Mouse (Mus musculus) urinary bladder, adult 18-20 months (tissue): ENCODE data around the gene Nrsn2.

ENCODE experiments used
- DNase-seq, 2 experiments: peaks; one replicate each; pipeline ENCODE4 v3.0.0; 2022; ENCODE audit warnings: low spot score in 2 of 2, mixed read lengths in 2 of 2

The Nrsn2 gene

GRCm38 (mm10) chr2:152343329-152344213, 32.9 kb downstream of the Nrsn2 start, which contains the start of gene Trib3:
Gene Trib3 (minus strand): TSS chr2:152344032.
- peak; percentile 69 to 72 for DNase-seq

DNA sequence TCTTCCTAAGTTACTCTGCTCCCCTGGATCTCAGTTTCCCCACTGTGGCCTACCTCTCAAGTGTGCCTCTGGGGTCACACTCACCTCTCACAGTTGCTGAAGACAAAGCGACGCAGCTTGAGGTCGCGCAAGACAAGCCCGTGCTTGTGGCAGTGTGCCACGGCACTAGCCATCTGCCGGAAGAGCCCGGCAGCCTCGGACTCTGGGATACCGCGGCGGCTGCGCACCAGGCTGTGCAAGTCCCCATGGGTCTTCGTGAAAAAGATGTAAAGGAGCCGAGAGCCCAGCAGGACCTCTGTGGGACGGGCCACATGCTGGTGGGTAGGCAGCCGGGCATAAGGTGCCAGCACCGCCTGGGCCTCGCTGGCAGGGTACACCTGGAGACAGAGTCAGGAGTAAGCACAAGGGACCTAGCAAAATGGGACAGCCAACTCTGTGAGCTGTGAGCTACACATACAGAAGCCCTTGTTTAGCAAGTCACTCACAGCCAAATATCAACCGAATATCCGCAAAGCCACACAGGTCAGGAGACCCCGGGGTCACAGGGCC, 36.7 kb downstream of the Nrsn2 start:
- no peak for DNase-seq

- DNase-seq: no peak
These were observed 38.1 kb downstream of the Nrsn2 start for GRCm38 (mm10) chr2:152338319-152338718.

DNA sequence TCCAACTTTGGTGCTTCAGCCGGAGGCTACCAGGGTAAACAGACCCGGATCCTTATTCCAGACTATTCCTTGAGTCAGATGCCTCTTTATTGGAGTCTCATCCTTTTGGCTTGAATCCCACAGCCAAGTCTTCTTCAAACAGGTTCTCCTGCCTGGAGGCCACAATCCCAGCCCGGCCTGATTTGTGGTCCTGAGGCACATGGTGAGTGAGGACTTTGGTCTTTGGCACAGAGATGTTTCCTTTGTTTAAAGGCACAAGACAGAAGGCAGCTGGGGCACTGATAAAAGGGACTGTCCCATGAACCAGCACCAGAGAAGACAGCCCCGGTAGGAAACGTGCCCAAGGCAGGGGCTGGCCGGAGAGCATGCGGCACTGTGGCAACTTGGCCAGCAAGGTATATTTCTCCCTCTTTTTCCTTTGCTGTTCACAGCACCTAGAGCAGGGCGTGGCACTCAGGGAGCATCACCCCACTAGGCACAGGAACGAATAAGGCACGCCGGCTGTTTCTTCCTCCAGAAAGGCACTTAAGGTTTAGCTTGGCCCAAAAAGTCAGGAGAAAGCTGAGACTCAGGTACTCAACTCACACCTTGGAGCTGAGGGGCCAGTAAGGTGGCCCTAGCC, 38.7 kb downstream of the Nrsn2 start:
- no peak for DNase-seq

DNA sequence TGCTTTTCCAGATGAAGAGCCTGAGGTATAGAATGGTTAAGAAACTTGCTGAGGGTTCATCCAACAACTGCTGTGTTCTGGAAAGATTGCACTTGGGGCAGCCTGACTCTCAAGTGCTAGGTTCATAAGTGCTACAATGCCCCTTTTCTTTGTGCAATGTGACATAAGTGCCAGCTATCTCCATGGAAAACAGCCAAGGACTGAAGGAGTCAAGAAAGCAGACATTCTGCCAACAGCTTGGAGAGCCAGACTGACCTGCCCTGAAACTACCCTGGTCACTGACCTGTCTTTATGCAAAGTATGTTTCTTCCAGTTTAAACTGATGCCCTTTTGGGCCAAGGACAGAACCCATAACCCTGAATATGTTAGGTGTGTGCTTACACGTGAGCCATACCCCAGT, 39.6 kb downstream of the Nrsn2 start:
- no peak for DNase-seq

DNA sequence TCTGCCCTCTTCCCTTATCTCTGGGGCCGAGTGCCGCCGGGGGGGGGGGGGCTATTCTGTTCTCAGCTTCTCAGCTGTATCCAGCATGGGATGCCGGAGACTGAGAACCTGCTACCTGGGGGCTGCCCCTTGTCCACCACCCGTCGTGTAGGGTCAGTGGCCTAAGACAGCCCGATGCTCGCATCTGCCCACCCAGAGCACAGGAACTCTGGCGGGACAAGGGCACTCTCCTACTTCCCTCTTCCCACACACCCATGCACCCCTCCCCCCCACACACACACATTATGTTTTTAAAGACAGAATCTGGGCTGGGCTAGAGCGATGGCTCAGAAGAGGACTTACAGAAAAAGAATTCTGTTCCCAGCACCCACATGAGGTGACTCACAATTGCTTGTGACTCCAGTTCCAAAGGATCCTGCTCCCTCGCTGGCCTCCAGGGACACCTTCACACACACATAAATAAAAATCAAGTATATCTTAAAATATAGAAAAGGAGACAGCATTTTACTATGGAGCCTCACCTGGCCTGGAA, 41.1 kb downstream of the Nrsn2 start:
- no peak for DNase-seq

GRCm38 (mm10) chr2:152333345-152334006, 43.0 kb downstream of the Nrsn2 start:
- DNase-seq: no peak

GRCm38 (mm10) chr2:152332101-152332825, 44.2 kb downstream of the Nrsn2 start, which contains the start of gene Rbck1:
Gene Rbck1 (minus strand): TSS chr2:152332653.
- peak; percentile 80 to 85 for DNase-seq

GRCm38 (mm10) chr2:152330858-152331423, 45.5 kb downstream of the Nrsn2 start:
- DNase-seq: no peak

DNA sequence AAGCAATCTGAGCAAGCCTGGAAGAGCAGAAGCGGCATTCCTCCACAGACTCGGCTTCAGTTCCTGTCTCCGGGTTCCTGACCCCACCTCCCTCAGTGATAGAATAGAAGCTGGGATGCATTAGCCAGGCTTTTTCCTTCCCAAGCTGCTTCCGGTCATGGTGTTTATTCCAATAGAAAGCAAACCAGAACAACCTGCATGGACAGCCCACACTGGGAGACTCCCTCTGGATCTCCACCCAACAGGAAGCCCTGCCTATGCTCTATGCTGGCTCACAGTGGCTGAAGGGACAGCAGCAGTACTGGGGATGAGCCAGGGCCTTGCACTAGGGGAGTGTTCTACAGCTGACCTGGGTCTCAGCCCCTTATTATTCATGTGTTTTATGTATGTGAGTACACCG, 48.5 kb downstream of the Nrsn2 start:
- DNase-seq: no peak

- DNase-seq: no peak
These were observed 49.8 kb downstream of the Nrsn2 start for GRCm38 (mm10) chr2:152326654-152327053.

DNA sequence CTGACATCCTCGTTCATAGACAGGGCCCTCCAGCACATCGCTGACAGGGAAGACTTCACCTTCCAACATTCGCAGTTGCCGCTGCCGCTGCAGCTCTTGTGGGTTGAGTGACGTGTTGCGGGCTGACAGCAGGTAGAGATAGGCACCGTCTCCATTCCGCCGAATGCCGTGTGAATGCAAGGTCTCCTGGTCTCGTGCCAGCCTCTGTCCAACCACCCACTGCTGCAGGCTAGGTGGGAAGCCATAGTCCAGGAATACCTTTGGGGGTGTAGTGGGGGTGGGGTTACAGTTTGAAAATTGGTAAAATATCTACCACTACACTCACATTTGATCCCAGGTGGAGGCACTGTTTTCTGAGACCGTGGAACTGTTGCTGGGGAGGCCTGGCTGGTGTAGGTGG, 50.3 kb downstream of the Nrsn2 start:
- no peak for DNase-seq

GRCm38 (mm10) chr2:152324842-152325241, 51.6 kb downstream of the Nrsn2 start:
- DNase-seq: no peak

DNA sequence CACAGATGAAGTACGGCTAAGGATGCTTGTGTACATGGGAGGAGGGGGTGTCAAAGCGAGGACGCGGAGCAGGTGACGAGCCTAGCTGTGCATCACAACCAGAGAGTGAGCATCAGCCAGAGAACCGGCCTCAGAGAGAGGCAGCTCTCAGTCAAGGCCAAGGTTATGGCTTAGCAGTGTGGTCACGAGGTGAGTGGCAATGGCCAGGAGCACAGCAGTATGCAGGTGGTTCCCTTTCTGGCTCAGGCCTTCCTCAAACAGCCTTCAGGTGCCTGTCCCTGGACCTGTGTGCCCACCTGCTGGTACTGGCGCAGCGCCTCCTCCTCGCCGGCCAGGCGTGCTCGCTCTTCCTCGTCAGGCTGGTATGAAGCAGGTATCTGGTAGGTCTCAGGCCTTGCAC, 52.5 kb downstream of the Nrsn2 start:
- no peak for DNase-seq

- no peak for DNase-seq
These were observed 54.2 kb downstream of the Nrsn2 start for GRCm38 (mm10) chr2:152322198-152322597.

GRCm38 (mm10) chr2:152321558-152321957, 54.9 kb downstream of the Nrsn2 start:
- DNase-seq: no peak
